Mouse (Mus musculus): Measurements from ENCODE around the gene Spag7. TPM values are rescaled to one million over a fixed set of nuclear protein-coding genes. Genes with fewer than 3 reads are reported as not detected.

Gene Spag7
- polyA plus RNA-seq, 1 experiment from 2014 or later, result 162 TPM

- peak overlapping the region; percentile 95 for H3K9ac ChIP-seq
- ATAC-seq (ENCODE audit: low FRiP score), result no peak
- H3K4me1 ChIP-seq (replicated peaks), result peaks cover 49% of the 10 kb centered on the region
- peak overlapping the region; percentile 90 for H3K4me2 ChIP-seq
- peaks cover 51% of the 10 kb centered on the region for H3K36me3 ChIP-seq
- 90% methylated on average over 12 of the region's 12 CpGs for WGBS
- H3K9me3 ChIP-seq, result no peaks in the 10 kb centered on the region
- H3K4me3 ChIP-seq, result peak overlapping the region; percentile 86
- peak overlapping the region; percentile 96; the same call in 1 of the 2 replicates for H3K27ac ChIP-seq
- H3K27me3 ChIP-seq, result no peaks in the 10 kb centered on the region
Measured at GRCm38 (mm10) chr11:70645461-70646258, 23.6 kb downstream of the Spag7 start.

- Histone ChIP-seq H3K9me3 (no peaks in the 10 kb centered on the region), H3K27me3 (no peaks in the 10 kb centered on the region), H3K27ac (no peak overlapping the region), H3K4me1 (replicated peaks) (peaks cover 42% of the 10 kb centered on the region), H3K36me3 (peaks cover 41% of the 10 kb centered on the region), H3K4me2 (no peak overlapping the region), H3K9ac (peak overlapping the region; percentile 95; the same call in 1 of the 2 replicates), H3K4me3 (no peak overlapping the region)
- no peak for ATAC-seq (ENCODE audit: low FRiP score)
- 95% methylated on average over 8 of the region's 8 CpGs for WGBS
Measured at GRCm38 (mm10) chr11:70644564-70645103, 24.6 kb downstream of the Spag7 start.

GRCm38 (mm10) chr11:70643051-70643450, 26.2 kb downstream of the Spag7 start:
- H3K9ac ChIP-seq, result no peak overlapping the region
- no peak overlapping the region for H3K4me3 ChIP-seq
- H3K9me3 ChIP-seq, result no peaks in the 10 kb centered on the region
- no peak overlapping the region for H3K27ac ChIP-seq
- H3K4me1 ChIP-seq (replicated peaks), result peaks cover 26% of the 10 kb centered on the region
- WGBS, result 92% methylated on average over 6 of the region's 6 CpGs
- H3K27me3 ChIP-seq, result 0 out of 2 replicates have a peak, but pooled peaks cover 3% of the 10 kb centered on the region
- ATAC-seq (ENCODE audit: low FRiP score), result no peak
- H3K36me3 ChIP-seq, result peaks cover 33% of the 10 kb centered on the region
- no peak overlapping the region for H3K4me2 ChIP-seq

- H3K9me3 ChIP-seq, result no peaks in the 10 kb centered on the region
- 89% methylated on average over 7 of the region's 7 CpGs for WGBS
- ATAC-seq (ENCODE audit: low FRiP score), result no peak
Measured at GRCm38 (mm10) chr11:70641241-70641640, 28.0 kb downstream of the Spag7 start.

GRCm38 (mm10) chr11:70639976-70640375, 29.2 kb downstream of the Spag7 start:
- no peak for ATAC-seq (ENCODE audit: low FRiP score)
- no peaks in the 10 kb centered on the region for H3K9me3 ChIP-seq
- no peak overlapping the region for H3K4me2 ChIP-seq
- WGBS, result 86% methylated on average over 8 of the region's 8 CpGs
- H3K36me3 ChIP-seq, result peaks cover 26% of the 10 kb centered on the region
- H3K4me1 ChIP-seq (replicated peaks), result peaks cover 6% of the 10 kb centered on the region; the same call in 1 of the 2 replicates
- H3K4me3 ChIP-seq, result no peak overlapping the region
- H3K27ac ChIP-seq, result no peak overlapping the region
- no peak overlapping the region for H3K9ac ChIP-seq
- 0 out of 2 replicates have a peak, but pooled peaks cover 3% of the 10 kb centered on the region for H3K27me3 ChIP-seq

More at GRCm38 (mm10) chr11:70641241-70641640, 28.0 kb downstream of the Spag7 start:
- Histone ChIP-seq H3K27ac (no peak overlapping the region), H3K27me3 (0 out of 2 replicates have a peak, but pooled peaks cover 3% of the 10 kb centered on the region), H3K9ac (no peak overlapping the region), H3K36me3 (peaks cover 33% of the 10 kb centered on the region), H3K4me2 (no peak overlapping the region), H3K4me3 (no peak overlapping the region), H3K4me1 (replicated peaks) (peaks cover 19% of the 10 kb centered on the region)

- Histone ChIP-seq H3K4me1 (replicated peaks) (no peaks in the 10 kb centered on the region), H3K27ac (no peak within 1 kb of the TSS), H3K4me2 (no peak within 1 kb of the TSS), H3K4me3 (no peak within 1 kb of the TSS), H3K27me3 (0 out of 2 replicates have a peak, but pooled peaks cover 3% of the 10 kb centered on the region), H3K36me3 (peaks cover 14% of the 10 kb centered on the region), H3K9ac (no peak within 1 kb of the TSS), H3K9me3 (no peaks in the 10 kb centered on the region)
- no peak for ATAC-seq (ENCODE audit: low FRiP score)
- WGBS, result 58% methylated on average over 5 of the region's 5 CpGs
Measured at GRCm38 (mm10) chr11:70638714-70639278, 30.4 kb downstream of the Spag7 start, which contains the start of gene Gp1ba. TSS of gene Gp1ba (plus strand) at chr11:70639122.

- H3K27me3 ChIP-seq, result 0 out of 2 replicates have a peak, but pooled peaks cover 3% of the 10 kb centered on the region
- peaks cover 10% of the 10 kb centered on the region for H3K36me3 ChIP-seq
- WGBS, result 80% methylated on average over 1 of the region's 1 CpGs
- H3K9ac ChIP-seq, result no peak overlapping the region
- ATAC-seq (ENCODE audit: low FRiP score), result no peak
- no peak overlapping the region for H3K4me3 ChIP-seq
- H3K4me2 ChIP-seq, result no peak overlapping the region
- no peak overlapping the region for H3K27ac ChIP-seq
- no peaks in the 10 kb centered on the region for H3K9me3 ChIP-seq
- H3K4me1 ChIP-seq (replicated peaks), result no peaks in the 10 kb centered on the region
Measured at GRCm38 (mm10) chr11:70638293-70638692, 30.9 kb downstream of the Spag7 start.

- H3K27ac ChIP-seq, result no peak overlapping the region
- no peak overlapping the region for H3K4me2 ChIP-seq
- 0 out of 2 replicates have a peak, but pooled peaks cover 3% of the 10 kb centered on the region for H3K27me3 ChIP-seq
- H3K36me3 ChIP-seq, result peaks cover 5% of the 10 kb centered on the region
- ATAC-seq (ENCODE audit: low FRiP score), result no peak
- H3K4me3 ChIP-seq, result no peak overlapping the region
- WGBS, result 91% methylated on average over 1 of the region's 1 CpGs
- no peak overlapping the region for H3K9ac ChIP-seq
- H3K4me1 ChIP-seq (replicated peaks), result no peaks in the 10 kb centered on the region
- no peaks in the 10 kb centered on the region for H3K9me3 ChIP-seq
Measured at GRCm38 (mm10) chr11:70637764-70638163, 31.5 kb downstream of the Spag7 start.

GRCm38 (mm10) chr11:70635601-70636000, 33.6 kb downstream of the Spag7 start:
- no peaks in the 10 kb centered on the region for H3K4me1 ChIP-seq (replicated peaks)
- no peak overlapping the region for H3K4me3 ChIP-seq
- ATAC-seq (ENCODE audit: low FRiP score), result no peak
- H3K4me2 ChIP-seq, result no peak overlapping the region
- no peaks in the 10 kb centered on the region for H3K9me3 ChIP-seq
- H3K36me3 ChIP-seq, result no peaks in the 10 kb centered on the region
- H3K27me3 ChIP-seq, result 0 out of 2 replicates have a peak, but pooled peaks cover 3% of the 10 kb centered on the region
- WGBS, result 84% methylated on average over 4 of the region's 4 CpGs
- H3K9ac ChIP-seq, result no peak overlapping the region
- no peak overlapping the region for H3K27ac ChIP-seq

- no peaks in the 10 kb centered on the region for H3K4me1 ChIP-seq (replicated peaks)
- WGBS, result 74% methylated on average over 7 of the region's 7 CpGs
- H3K4me3 ChIP-seq, result no peak overlapping the region
- no peaks in the 10 kb centered on the region for H3K9me3 ChIP-seq
- H3K27ac ChIP-seq, result no peak overlapping the region
- H3K36me3 ChIP-seq, result no peaks in the 10 kb centered on the region
- no peaks in the 10 kb centered on the region for H3K27me3 ChIP-seq
- H3K4me2 ChIP-seq, result no peak overlapping the region
- ATAC-seq (ENCODE audit: low FRiP score), result no peak
- H3K9ac ChIP-seq, result no peak overlapping the region
Measured at GRCm38 (mm10) chr11:70630129-70630528, 39.1 kb downstream of the Spag7 start.

GRCm38 (mm10) chr11:70629557-70629956, 39.7 kb downstream of the Spag7 start:
- no peak overlapping the region for H3K9ac ChIP-seq
- H3K27me3 ChIP-seq, result no peaks in the 10 kb centered on the region
- H3K4me3 ChIP-seq, result no peak overlapping the region
- WGBS, result 57% methylated on average over 5 of the region's 5 CpGs
- H3K4me1 ChIP-seq (replicated peaks), result no peaks in the 10 kb centered on the region
- ATAC-seq (ENCODE audit: low FRiP score), result no peak
- no peaks in the 10 kb centered on the region for H3K9me3 ChIP-seq
- no peak overlapping the region for H3K27ac ChIP-seq
- no peak overlapping the region for H3K4me2 ChIP-seq
- H3K36me3 ChIP-seq, result no peaks in the 10 kb centered on the region

- Histone ChIP-seq H3K9me3 (no peaks in the 10 kb centered on the region), H3K4me2 (no peak overlapping the region), H3K4me1 (replicated peaks) (no peaks in the 10 kb centered on the region), H3K27ac (no peak overlapping the region), H3K9ac (no peak overlapping the region), H3K27me3 (no peaks in the 10 kb centered on the region), H3K36me3 (no peaks in the 10 kb centered on the region), H3K4me3 (no peak overlapping the region)
- WGBS, result 81% methylated on average over 2 of the region's 2 CpGs
- ATAC-seq (ENCODE audit: low FRiP score), result no peak
Measured at GRCm38 (mm10) chr11:70628431-70628830, 40.8 kb downstream of the Spag7 start.
